Mouse (Mus musculus) megakaryocyte progenitor cell, adult 5-6 weeks (primary cell): ENCODE measurements around the gene Fam13a. TPM values are rescaled to one million over a fixed set of nuclear protein-coding genes. Genes with fewer than 3 reads are reported as not detected.

Experiments
- ATAC-seq: replicated peaks from 2 replicates; pipeline ENCODE4 v1.8.0; 2016; ENCODE audit warnings: mild to moderate bottlenecking, moderate TSS enrichment, inconsistent platforms; ENCODE audit not compliant: poor library complexity
- total RNA-seq, 2 experiments: library from RNA; stranded (forward) in 1 of 2; stranded (reverse) in 1 of 2; fragments of 157-497, 149-512 nt in 1 of 2; fragments of 200-1000 nt in 1 of 2; gene quantifications; 2 replicates each; pipeline versions ENCODE4 v1.2.3 to v1.2.4; 2015 to 2017

Fam13a gene
- total RNA-seq, 2 experiments from 2014 or later, result 0.10 to 0.12 TPM

- no peak for ATAC-seq
Measured at GRCm38 (mm10) chr6:58937726-58938125, 86.6 kb downstream of the Fam13a start.

- ATAC-seq, result no peak
Measured at GRCm38 (mm10) chr6:58934144-58934543, 90.2 kb downstream of the Fam13a start.

- no peak for ATAC-seq
Measured at GRCm38 (mm10) chr6:58933189-58933913, 91.0 kb downstream of the Fam13a start.

- ATAC-seq, result no peak
Measured at GRCm38 (mm10) chr6:58932515-58933188, 91.7 kb downstream of the Fam13a start.

GRCm38 (mm10) chr6:58931149-58931548 is 93.2 kb downstream of the Fam13a start:
- no peak for ATAC-seq

- peak; percentile 55 for ATAC-seq
Measured at GRCm38 (mm10) chr6:58929911-58930431, 94.4 kb downstream of the Fam13a start.

- ATAC-seq, result no peak
Measured at GRCm38 (mm10) chr6:58927881-58928280, 96.5 kb downstream of the Fam13a start.

- no peak for ATAC-seq
Measured at GRCm38 (mm10) chr6:58922511-58922910, 101.8 kb downstream of the Fam13a start.

GRCm38 (mm10) chr6:58921623-58922022 is 102.7 kb downstream of the Fam13a start:
- ATAC-seq, result peak; percentile 59

GRCm38 (mm10) chr6:58920735-58921134 is 103.6 kb downstream of the Fam13a start:
- no peak for ATAC-seq

GRCm38 (mm10) chr6:58916498-58916897 is 107.9 kb downstream of the Fam13a start:
- peak; percentile 97 for ATAC-seq

GRCm38 (mm10) chr6:58913971-58914370 is 110.4 kb downstream of the Fam13a start:
- ATAC-seq, result no peak

- ATAC-seq, result no peak
Measured at GRCm38 (mm10) chr6:58913551-58913950, 110.8 kb downstream of the Fam13a start.

- no peak for ATAC-seq
Measured at GRCm38 (mm10) chr6:58912842-58913241, 111.5 kb downstream of the Fam13a start.

GRCm38 (mm10) chr6:58907791-58908190 is 116.6 kb downstream of the Fam13a start:
- no peak for ATAC-seq

GRCm38 (mm10) chr6:58907336-58907735 is 117.0 kb downstream of the Fam13a start:
- ATAC-seq, result no peak

- peak; percentile 64 for ATAC-seq
Measured at GRCm38 (mm10) chr6:58906852-58907261, 117.5 kb downstream of the Fam13a start, which contains the start of gene Nap1l5. TSS of gene Nap1l5 (minus strand) at chr6:58907076.

GRCm38 (mm10) chr6:58904551-58904950 is 119.8 kb downstream of the Fam13a start:
- ATAC-seq, result no peak

- ATAC-seq, result no peak
Measured at GRCm38 (mm10) chr6:58903171-58903570, 121.2 kb downstream of the Fam13a start.

GRCm38 (mm10) chr6:58900536-58900935 is 123.8 kb downstream of the Fam13a start:
- ATAC-seq, result no peak

GRCm38 (mm10) chr6:58899076-58899475 is 125.3 kb downstream of the Fam13a start:
- ATAC-seq, result no peak

GRCm38 (mm10) chr6:58896648-58897047 is 127.7 kb downstream of the Fam13a start:
- ATAC-seq, result no peak
